ENCODE assay signal across 28 mouse cellular contexts in genomic region chr4:123335796-123336585, GRCm38 (mm10). TPM values are rescaled to one million over a fixed set of nuclear protein-coding genes. Genes with fewer than 3 reads are reported as not detected.
A peak's percentile ranks its signal among the peaks of the same experiment; 100 is the strongest.
DNase-seq lines count a peak whose midpoint lies in the region; ATAC-seq and TF ChIP-seq lines count a peak whose summit lies in the region.
"Had no signal": no experiment of that assay in that cellular context is flagged by ENCODE, and none has a peak within 500 bp of the region (broad histone marks: within the 10 kb centered on the region; RNA-seq: fewer than 3 reads in every experiment).

No protein-coding gene starts in this region.

- H3K36me3 ChIP-seq in liver, embryonic 14.5 days (replicated peaks; ENCODE audit: control insufficient read depth, insufficient read depth, low read depth): no peaks in the 10 kb centered on the region
- H3K36me3 ChIP-seq: embryonic facial prominence, embryonic 13.5 days; heart, embryonic 12.5 days; kidney, embryonic 15.5 days; limb, embryonic 15.5 days had no signal

- no peak overlapping the region for H3K9ac ChIP-seq in liver, embryonic 14.5 days (replicated peaks)
- H3K9ac ChIP-seq: embryonic facial prominence, embryonic 13.5 days; forebrain, embryonic 13.5 days; heart, embryonic 12.5 days; kidney, embryonic 15.5 days; limb, embryonic 15.5 days had no signal

- H3K4me3 ChIP-seq in liver, embryonic 14.5 days (ENCODE audit: insufficient read depth in 1 of 2, low read depth in 2 of 2, low read length in 2 of 2): no peak overlapping the region
- H3K4me3 ChIP-seq: embryonic facial prominence, embryonic 13.5 days; forebrain, embryonic 13.5 days; heart, embryonic 12.5 days; kidney, embryonic 15.5 days; limb, embryonic 15.5 days had no signal

- no peak for DNase-seq in frontal cortex, postnatal 25 days (ENCODE audit: low spot score in 2 of 2)
- no peak for DNase-seq in liver, embryonic 14.5 days (ENCODE audit: low read depth in 3 of 3, low spot score in 3 of 3)
- no peak for DNase-seq in liver
- DNase-seq in A20 (ENCODE audit: low read depth, low spot score): peak; percentile 64
- DNase-seq in ZHBTc4 (ENCODE audit: low read depth, low spot score): peak; percentile 53
- no peak for DNase-seq in heart, adult 9 months (ENCODE audit: low spot score in 2 of 2)
- DNase-seq in ovary, postnatal 36 days (ENCODE audit: low spot score): no peak
- DNase-seq: adrenal gland, postnatal 14 days; cerebellum, adult 8-10 months; cerebellum, postnatal 36 days; embryo, embryonic 11 days; gastrocnemius, postnatal 14 days; heart, adult 11 months; heart, postnatal 10 days; left cerebral cortex, postnatal 4 days; lung, adult 18-20 months; lung, postnatal 4 days; thymus, postnatal 14 days had no signal

- H3K9me3 ChIP-seq in liver, embryonic 14.5 days (ENCODE audit: control insufficient read depth, low read length): no peaks in the 10 kb centered on the region
- H3K9me3 ChIP-seq: forebrain, embryonic 13.5 days; heart, embryonic 12.5 days; kidney, embryonic 15.5 days; limb, embryonic 15.5 days had no signal

- H3K27ac ChIP-seq in liver, embryonic 14.5 days: no peak overlapping the region
- H3K27ac ChIP-seq: embryonic facial prominence, embryonic 13.5 days; forebrain, embryonic 13.5 days; kidney, embryonic 15.5 days; limb, embryonic 15.5 days had no signal

- peak; percentile 53; the same call in 1 of the 2 replicates for ATAC-seq in frontal cortex, adult (ENCODE audit: low TSS enrichment)
- no peak for ATAC-seq in liver, embryonic 14.5 days (ENCODE audit: insufficient read depth)
- ATAC-seq: CD4-positive, CD25-positive, alpha-beta regulatory T cell, adult 4 months; forebrain, embryonic 13.5 days had no signal

- H3K4me2 ChIP-seq in liver, embryonic 14.5 days (ENCODE audit: low read depth): no peak overlapping the region
- H3K4me2 ChIP-seq: embryonic facial prominence, embryonic 13.5 days; forebrain, embryonic 13.5 days; heart, embryonic 12.5 days; kidney, embryonic 15.5 days; limb, embryonic 15.5 days; midbrain, embryonic 11.5 days had no signal

- no peak for TF ChIP-seq EP300 in liver, embryonic 14.5 days (IDR thresholded peaks at IDR 0.05; ENCODE audit: low read depth)

- no peaks in the 10 kb centered on the region for H3K4me1 ChIP-seq in liver, embryonic 14.5 days (replicated peaks; ENCODE audit: control insufficient read depth in 2 of 2, insufficient read depth in 2 of 2, low read length in 1 of 2)
- H3K4me1 ChIP-seq: embryonic facial prominence, embryonic 13.5 days; forebrain, embryonic 13.5 days; heart, embryonic 12.5 days; kidney, embryonic 15.5 days; limb, embryonic 15.5 days had no signal

- no peaks in the 10 kb centered on the region; the same call in none of the 2 replicates for H3K27me3 ChIP-seq in liver, embryonic 14.5 days (ENCODE audit: control insufficient read depth, insufficient read depth, low read length)

- whole genome bisulfite sequencing in liver, embryonic 14.5 days (ENCODE audit: insufficient replicate concordance): 58% methylated on average over 14 of the region's 14 CpGs

- TF ChIP-seq CTCF in liver, embryonic 14.5 days (IDR thresholded peaks at IDR 0.05; ENCODE audit: low read depth): peak; percentile 29; the same call in 1 of the 2 replicates

RNA-seq across cellular contexts. Expression of gene Bmp8a, which starts 7.1 kb away (rescaled TPM):
- polyA plus RNA-seq in liver, embryonic 14.5 days (2012; rRNA removed): 0.08 and 0.14 TPM in 2 replicates
- polyA plus RNA-seq in liver, embryonic 14.5 days (2014; fragmentation: Nextera tagmentation; extraction: Ambion mirVana): 0.16 TPM in 1 of 2 replicates, not detected in the other
- polyA plus RNA-seq: CD4-positive, CD25-positive, alpha-beta regulatory T cell, adult 4 months; forebrain, embryonic 13.5 days had no signal

RNA-seq across cellular contexts. Expression of gene Oxct2a, which starts 12.6 kb away (rescaled TPM):
- 0.03 and 0.08 TPM in 2 replicates for polyA plus RNA-seq in liver, embryonic 14.5 days (2012; rRNA removed)
- polyA plus RNA-seq in liver, embryonic 14.5 days (2014; fragmentation: Nextera tagmentation; extraction: Ambion mirVana): not detected in 2 replicates
- polyA plus RNA-seq: CD4-positive, CD25-positive, alpha-beta regulatory T cell, adult 4 months; embryonic facial prominence, embryonic 13.5 days; forebrain, embryonic 13.5 days; heart, embryonic 12.5 days; hindbrain, embryonic 11.5 days; kidney, embryonic 15.5 days; midbrain, embryonic 11.5 days; neural tube, embryonic 14.5 days had no signal

Comparison
In these comparisons a context has a peak if more than half of its experiments do, and no peak if none do; other contexts are left out.
1. DNase-seq: peak in A20 (single experiment) and ZHBTc4 (single experiment); none in frontal cortex, postnatal 25 days (0 of 2), liver, embryonic 14.5 days (0 of 3), liver (single experiment), heart, adult 9 months (0 of 2) and ovary, postnatal 36 days (single experiment).